Mouse (Mus musculus) liver, postnatal 0 days (tissue): ENCODE measurements around the gene Hps4.

Source experiments
- CTCF ChIP-seq: sonication (generic); IDR thresholded peaks from 2 replicates; pipeline ENCODE4 v1.5.1; 2016; ENCODE audit warnings: antibody characterized with exemption, low read depth
- EP300 ChIP-seq: IDR thresholded peaks from 2 replicates; pipeline ENCODE4 v1.6.1; 2016; ENCODE audit warnings: antibody characterized with exemption, low read depth, mild to moderate bottlenecking

DNA sequence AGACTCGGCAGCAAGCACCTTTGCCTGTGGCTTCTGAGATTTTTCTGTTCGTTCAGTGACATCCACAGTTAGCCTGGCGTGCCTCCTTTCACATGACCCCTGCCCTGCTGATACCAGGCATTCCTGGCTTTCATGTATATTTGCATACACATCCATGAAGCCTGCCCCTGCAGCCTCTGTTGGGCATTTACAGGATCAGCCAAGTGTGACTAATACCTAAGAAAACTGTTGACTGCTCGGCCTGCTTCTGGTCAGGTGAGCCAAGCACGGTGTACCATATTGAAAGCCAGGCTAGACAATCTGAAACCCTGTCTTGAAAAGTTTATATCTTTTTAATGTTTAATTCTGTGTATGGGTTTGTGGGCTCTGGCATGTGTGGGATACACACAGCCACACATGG lies 26.4 kb upstream of the Hps4 start:
- TF ChIP-seq CTCF, result no peak
- no peak for TF ChIP-seq EP300
